Mouse (Mus musculus) stomach, postnatal 0 days (tissue): ENCODE measurements around the gene Colgalt1. TPM values are rescaled to one million over a fixed set of nuclear protein-coding genes. Genes with fewer than 3 reads are reported as not detected.

Experiments used
- ATAC-seq: fragments of 200-750 bp; cut with Nextera tagmentation; 2 replicates; pipeline ENCODE4 v1.8.0; 2017; ENCODE audit not compliant: low FRiP score, low TSS enrichment
- DNase-seq: peaks from one replicate; pipeline ENCODE4 v3.0.0-alpha.2; 2016; ENCODE audit warnings: low spot score
- H3K27ac ChIP-seq: fragments of 300-500 bp; sonication (generic); replicated peaks from 2 replicates; pipeline ENCODE4 v1.5.1; 2014; ENCODE audit warnings: mild to moderate bottlenecking, control low read depth
- H3K27me3 ChIP-seq: fragments of 300-500 bp; sonication (generic); 2 replicates; pipeline ENCODE4 v1.6.1; 2014; ENCODE audit warnings: low read length; ENCODE audit not compliant: control insufficient read depth, insufficient read depth
- H3K36me3 ChIP-seq: fragments of 300-500 bp; sonication (generic); 2 replicates; pipeline ENCODE4 v1.6.1; 2014; ENCODE audit warnings: low read length, mixed read lengths; ENCODE audit not compliant: control insufficient read depth, insufficient read depth
- H3K4me1 ChIP-seq: fragments of 300-500 bp; sonication (generic); replicated peaks from 2 replicates; pipeline ENCODE4 v1.6.1; 2014; ENCODE audit warnings: antibody characterized with exemption; ENCODE audit not compliant: control insufficient read depth, insufficient read depth
- H3K4me2 ChIP-seq: fragments of 300-500 bp; sonication (generic); replicated peaks from 2 replicates; pipeline ENCODE4 v1.6.1; 2014; ENCODE audit warnings: low read depth, mild to moderate bottlenecking, control low read depth, moderate library complexity
- H3K4me3 ChIP-seq: fragments of 300-500 bp; sonication (generic); 2 replicates; pipeline ENCODE4 v1.5.1; 2014; ENCODE audit warnings: low read depth, low read length, control low read depth
- H3K9ac ChIP-seq: fragments of 300-500 bp; sonication (generic); 2 replicates; pipeline ENCODE4 v1.6.1; 2014; ENCODE audit warnings: mild to moderate bottlenecking, low read length, control low read depth, mixed read lengths
- H3K9me3 ChIP-seq: fragments of 300-500 bp; sonication (generic); 2 replicates; pipeline ENCODE4 v1.6.1; 2016; ENCODE audit warnings: low read length; ENCODE audit not compliant: control insufficient read depth
- CTCF ChIP-seq: IDR thresholded peaks from 2 replicates; pipeline ENCODE4 v1.5.1; 2016; ENCODE audit warnings: antibody characterized with exemption, low read depth, mild to moderate bottlenecking, moderate library complexity
- EP300 ChIP-seq: optimal IDR thresholded peaks from 2 replicates; pipeline ENCODE3; 2016; ENCODE audit warnings: antibody characterized with exemption
- WGBS: fragments of 180-500 bp; shearing (Covaris S2); extraction: QIAGEN DNeasy Blood & Tissue Kit; methylation state at CpG from one replicate; pipeline ENCODE4 v1.1.7; 2014; 5-methylcytosine and 5-hydroxymethylcytosine counted together
- polyA plus RNA-seq: library from polyadenylated mRNA; unstranded; fragments of >200 nt; fragmentation: Nextera tagmentation; extraction: Ambion mirVana; gene quantifications from 2 replicates; pipeline ENCODE4 v1.2.1, GENCODE M21; 2015

Colgalt1 gene
- polyA plus RNA-seq, 1 experiment from 2014 or later, result 41.1 TPM

DNA sequence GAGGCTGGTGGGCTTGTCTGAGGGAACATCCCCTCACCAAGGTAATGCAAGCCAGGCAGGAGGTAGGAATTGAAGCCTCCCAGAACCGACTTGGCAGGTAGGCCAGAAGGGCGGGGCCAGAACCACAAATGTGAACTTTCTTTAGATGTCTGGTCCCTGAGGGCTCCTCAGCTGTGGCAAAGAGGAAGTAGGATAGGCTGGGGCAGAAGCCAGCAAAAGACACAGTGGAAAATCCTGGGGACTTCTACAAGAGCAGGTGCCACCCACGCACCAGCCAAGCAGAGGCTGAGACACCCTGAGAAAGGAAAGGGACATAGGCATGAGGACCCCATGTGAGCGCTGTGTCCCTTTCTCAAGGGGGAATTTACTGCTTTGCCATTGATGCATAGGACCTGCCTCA lies 14.0 kb upstream of the Colgalt1 start:
- H3K4me1 ChIP-seq, result peaks cover 3% of the 10 kb centered on the region
- H3K9me3 ChIP-seq, result no peaks in the 10 kb centered on the region
- 63% methylated on average over 4 of the region's 4 CpGs for WGBS
- H3K27me3 ChIP-seq, result no peaks in the 10 kb centered on the region; the same call in 1 of the 2 replicates
- TF ChIP-seq EP300 (no peak), CTCF (no peak)
- no peak overlapping the region for H3K9ac ChIP-seq
- H3K4me3 ChIP-seq, result no peak overlapping the region
- no peaks in the 10 kb centered on the region for H3K36me3 ChIP-seq
- H3K27ac ChIP-seq, result no peak overlapping the region
- no peak for ATAC-seq
- H3K4me2 ChIP-seq, result no peak overlapping the region
- DNase-seq, result no peak

- WGBS, result 74% methylated on average over 3 of the region's 3 CpGs
These were observed 13.3 kb upstream of the Colgalt1 start, which contains the start of gene Fam129c for GRCm38 (mm10) chr8:71597451-71597850. TSS of gene Fam129c (plus strand) at chr8:71597648.

GRCm38 (mm10) chr8:71598375-71598774 lies 12.4 kb upstream of the Colgalt1 start:
- Histone ChIP-seq H3K9ac (no peak overlapping the region), H3K27me3 (peaks cover 3% of the 10 kb centered on the region; the same call in 1 of the 2 replicates), H3K4me2 (no peak overlapping the region), H3K4me3 (no peak overlapping the region), H3K36me3 (no peaks in the 10 kb centered on the region), H3K4me1 (peaks cover 3% of the 10 kb centered on the region; the same call in 1 of the 2 replicates), H3K27ac (no peak overlapping the region), H3K9me3 (no peaks in the 10 kb centered on the region)
- no peak for TF ChIP-seq CTCF
- DNase-seq (no peak), ATAC-seq (no peak)

More at GRCm38 (mm10) chr8:71597451-71597850, 13.3 kb upstream of the Colgalt1 start, which contains the start of gene Fam129c:
- Histone ChIP-seq H3K27me3 (peaks cover 3% of the 10 kb centered on the region; the same call in 1 of the 2 replicates), H3K36me3 (no peaks in the 10 kb centered on the region), H3K4me2 (no peak within 1 kb of the TSS), H3K9me3 (no peaks in the 10 kb centered on the region), H3K4me3 (no peak within 1 kb of the TSS), H3K4me1 (peaks cover 4% of the 10 kb centered on the region), H3K27ac (no peak within 1 kb of the TSS), H3K9ac (no peak within 1 kb of the TSS)
- TF ChIP-seq CTCF (no peak), EP300 (no peak)
- DNase-seq (no peak), ATAC-seq (no peak)

DNA sequence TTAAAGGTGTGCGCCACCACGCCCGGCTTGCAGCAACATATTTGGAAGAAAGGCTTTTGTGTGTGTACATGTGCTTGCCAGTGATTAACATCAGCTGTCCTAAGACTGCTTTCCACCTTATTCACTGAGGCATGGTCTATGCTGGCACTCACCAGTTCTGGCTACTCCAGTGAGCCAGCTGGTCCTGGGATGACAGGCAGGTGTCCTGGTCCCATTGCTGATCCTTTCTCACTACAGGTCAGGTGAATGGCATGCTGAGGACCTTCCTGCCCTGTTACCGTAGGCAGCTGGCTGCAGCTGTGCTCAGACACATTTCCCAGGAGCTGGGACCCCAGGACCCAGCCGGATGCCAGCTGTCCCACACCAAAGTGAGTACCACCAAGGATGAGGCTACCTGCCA lies 12.0 kb upstream of the Colgalt1 start:
- peaks cover 3% of the 10 kb centered on the region; the same call in 1 of the 2 replicates for H3K27me3 ChIP-seq
- no peak overlapping the region for H3K27ac ChIP-seq
- H3K9ac ChIP-seq, result no peak overlapping the region
- no peak overlapping the region for H3K4me2 ChIP-seq
- H3K36me3 ChIP-seq, result no peaks in the 10 kb centered on the region
- ATAC-seq (no peak), DNase-seq (no peak)
- peaks cover 3% of the 10 kb centered on the region; the same call in 1 of the 2 replicates for H3K4me1 ChIP-seq
- no peak overlapping the region for H3K4me3 ChIP-seq
- no peak for TF ChIP-seq CTCF
- no peak for TF ChIP-seq EP300
- 91% methylated on average over 5 of the region's 5 CpGs for WGBS
- H3K9me3 ChIP-seq, result no peaks in the 10 kb centered on the region

- no peak for TF ChIP-seq EP300
- no peak for TF ChIP-seq CTCF
- H3K27ac ChIP-seq, result no peak overlapping the region
- 0 out of 2 replicates have a peak, but pooled peaks have one; percentile 0 for ATAC-seq
These were observed 8.7 kb upstream of the Colgalt1 start for GRCm38 (mm10) chr8:71601939-71602665.

More at GRCm38 (mm10) chr8:71601939-71602665, 8.7 kb upstream of the Colgalt1 start:
- Histone ChIP-seq H3K27me3 (peaks cover 3% of the 10 kb centered on the region; the same call in 1 of the 2 replicates), H3K4me3 (peak overlapping the region; percentile 30), H3K4me1 (peaks cover 3% of the 10 kb centered on the region; the same call in 1 of the 2 replicates), H3K36me3 (no peaks in the 10 kb centered on the region), H3K9me3 (no peaks in the 10 kb centered on the region), H3K9ac (peak overlapping the region; percentile 18), H3K4me2 (peak overlapping the region; percentile 54)
- DNase-seq, result peak; percentile 32
- 7% methylated on average over 45 of the region's 65 CpGs for WGBS
